25 mouse cellular contexts compared by ENCODE assay signal in the genomic region with DNA sequence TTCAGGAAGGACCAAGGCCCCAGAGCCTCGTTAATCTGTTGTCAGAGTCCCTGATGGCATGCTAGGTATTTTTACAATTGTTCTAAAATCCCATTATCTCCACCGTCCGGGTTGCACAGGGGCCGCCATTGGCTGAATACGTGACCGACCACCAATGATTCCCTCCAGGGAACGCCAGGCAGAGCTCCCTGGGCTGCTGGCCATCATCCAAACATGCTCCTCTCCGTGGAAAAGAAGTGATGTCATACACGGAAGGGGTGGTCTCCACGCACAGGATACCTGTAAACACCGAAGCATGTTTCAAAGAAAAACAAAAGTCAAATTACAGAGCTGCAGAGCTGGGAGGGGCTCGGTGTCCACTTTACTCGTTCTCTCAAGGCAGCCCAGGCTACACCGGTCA. TPM values are rescaled to one million over a fixed set of nuclear protein-coding genes. Genes with fewer than 3 reads are reported as not detected.
DNase-seq lines count a peak whose midpoint lies in the region; ATAC-seq lines count a peak whose summit lies in the region.
"Had no signal": no experiment of that assay in that cellular context is flagged by ENCODE, and none has a peak within 500 bp of the region (broad histone marks: within the 10 kb centered on the region; RNA-seq: fewer than 3 reads in every experiment).

No protein-coding gene starts in this region.

- no peak overlapping the region for H3K4me2 ChIP-seq in midbrain, embryonic 15.5 days
- H3K4me2 ChIP-seq: embryonic facial prominence, embryonic 15.5 days; hindbrain, embryonic 14.5 days; limb, embryonic 15.5 days; liver, embryonic 13.5 days; neural tube, embryonic 13.5 days had no signal

- H3K36me3 ChIP-seq in heart, embryonic 10.5 days = no peaks in the 10 kb centered on the region
- no peaks in the 10 kb centered on the region for H3K36me3 ChIP-seq in midbrain, embryonic 10.5 days
- H3K36me3 ChIP-seq in midbrain, embryonic 15.5 days (replicated peaks) = no peaks in the 10 kb centered on the region
- H3K36me3 ChIP-seq: embryonic facial prominence, embryonic 10.5 days; embryonic facial prominence, embryonic 15.5 days; limb, embryonic 10.5 days; limb, embryonic 15.5 days; liver, embryonic 13.5 days; neural tube, embryonic 13.5 days had no signal

- peaks cover 34% of the 10 kb centered on the region for H3K4me1 ChIP-seq in heart, embryonic 10.5 days
- peaks cover 16% of the 10 kb centered on the region for H3K4me1 ChIP-seq in midbrain, embryonic 10.5 days
- no peaks in the 10 kb centered on the region for H3K4me1 ChIP-seq in midbrain, embryonic 15.5 days
- H3K4me1 ChIP-seq: liver, embryonic 13.5 days had no signal

- H3K4me3 ChIP-seq in heart, embryonic 10.5 days = no peak overlapping the region
- H3K4me3 ChIP-seq in midbrain, embryonic 10.5 days = no peak overlapping the region
- no peak overlapping the region for H3K4me3 ChIP-seq in midbrain, embryonic 15.5 days
- H3K4me3 ChIP-seq: embryonic facial prominence, embryonic 10.5 days; embryonic facial prominence, embryonic 15.5 days; limb, embryonic 10.5 days; limb, embryonic 15.5 days; liver, embryonic 13.5 days; neural tube, embryonic 13.5 days had no signal

- no peaks in the 10 kb centered on the region for H3K27me3 ChIP-seq in heart, embryonic 10.5 days (ENCODE audit: insufficient read depth, poor library complexity, severe bottlenecking)
- H3K27me3 ChIP-seq in midbrain, embryonic 10.5 days (ENCODE audit: low read depth, poor library complexity, severe bottlenecking) = no peaks in the 10 kb centered on the region
- no peaks in the 10 kb centered on the region for H3K27me3 ChIP-seq in midbrain, embryonic 15.5 days (replicated peaks)
- H3K27me3 ChIP-seq: embryonic facial prominence, embryonic 15.5 days; limb, embryonic 15.5 days; liver, embryonic 13.5 days; neural tube, embryonic 13.5 days had no signal

- DNase-seq in heart, adult 11 months = peak; percentile 93
- DNase-seq in heart, postnatal 14 days = no peak
- DNase-seq in heart, postnatal 4 days = peak; percentile 50
- DNase-seq in heart, embryonic 10.5 days (ENCODE audit: low spot score) = no peak
- DNase-seq in midbrain, embryonic 10.5 days (ENCODE audit: low spot score) = no peak
- DNase-seq in adrenal gland, adult (ENCODE audit: inconsistent age in 2 of 2, low spot score in 1 of 2) = no peak
- DNase-seq: cerebellum, adult 8-10 months; cerebellum, postnatal 25 days; gastrocnemius, postnatal 36 days; kidney, adult 9 months; kidney, postnatal 10 days; layer of hippocampus, adult 9-11 months; liver, embryonic 13.5 days; lung, adult 18-20 months; thymus, postnatal 14 days had no signal

- H3K9ac ChIP-seq in midbrain, embryonic 15.5 days = no peak overlapping the region
- H3K9ac ChIP-seq: embryonic facial prominence, embryonic 15.5 days; hindbrain, embryonic 14.5 days; limb, embryonic 15.5 days; liver, embryonic 13.5 days; neural tube, embryonic 13.5 days had no signal

- ATAC-seq in midbrain, embryonic 15.5 days (replicated peaks) = no peak
- ATAC-seq: CD4-positive, CD25-positive, alpha-beta regulatory T cell, adult 4 months; forebrain, embryonic 14.5 days; lung, postnatal 0 days had no signal

- H3K27ac ChIP-seq in heart, embryonic 10.5 days = no peak overlapping the region
- H3K27ac ChIP-seq in midbrain, embryonic 10.5 days (replicated peaks) = peak overlapping the region; percentile 23; the same call in 1 of the 2 replicates
- no peak overlapping the region for H3K27ac ChIP-seq in midbrain, embryonic 15.5 days
- H3K27ac ChIP-seq: embryonic facial prominence, embryonic 15.5 days; hindbrain, embryonic 14.5 days; limb, embryonic 10.5 days; limb, embryonic 15.5 days; liver, embryonic 13.5 days; neural tube, embryonic 13.5 days had no signal

- no peaks in the 10 kb centered on the region for H3K9me3 ChIP-seq in heart, embryonic 10.5 days
- no peaks in the 10 kb centered on the region for H3K9me3 ChIP-seq in midbrain, embryonic 10.5 days (replicated peaks)
- H3K9me3 ChIP-seq in midbrain, embryonic 15.5 days = no peaks in the 10 kb centered on the region
- H3K9me3 ChIP-seq: embryonic facial prominence, embryonic 10.5 days; embryonic facial prominence, embryonic 15.5 days; limb, embryonic 10.5 days; limb, embryonic 15.5 days; liver, embryonic 13.5 days; neural tube, embryonic 13.5 days had no signal

- intact Hi-C loops in heart, postnatal 14 days (cut with DNase I) = no loop called here

- 65% methylated on average over 14 of the region's 14 CpGs for WGBS in heart, embryonic 10.5 days
- WGBS in midbrain, embryonic 10.5 days = 68% methylated on average over 14 of the region's 14 CpGs
- 49% methylated on average over 14 of the region's 14 CpGs for WGBS in midbrain, embryonic 15.5 days

RNA-seq across cellular contexts. Expression of gene Amotl2, which starts 39.9 kb away (rescaled TPM):
- total RNA-seq in heart, postnatal 14 days (2021) = 10 to 100 TPM; 61.6 to 64.6 TPM
- total RNA-seq in heart, postnatal 4 days (2021) = 10 to 100 TPM; 90.0 to 91.6 TPM
- polyA plus RNA-seq in heart, embryonic 10.5 days (2016; fragmentation: Nextera tagmentation; extraction: Ambion mirVana) = 52.5 and 54.8 TPM in 2 replicates
- 60.3 and 71.1 TPM in 2 replicates for polyA plus RNA-seq in midbrain, embryonic 10.5 days (2016; fragmentation: Nextera tagmentation; extraction: Ambion mirVana)
- polyA plus RNA-seq in midbrain, embryonic 15.5 days (2015; fragmentation: Nextera tagmentation; extraction: Ambion mirVana) = 83.4 and 90.5 TPM in 2 replicates
- polyA plus RNA-seq: CD4-positive, CD25-positive, alpha-beta regulatory T cell, adult 4 months had no signal

Comparison
In these comparisons a context has a peak if more than half of its experiments do, and no peak if none do; other contexts are left out.
1. DNase-seq: peak in heart, adult 11 months (single experiment) and heart, postnatal 4 days (single experiment); none in heart, postnatal 14 days (0 of 2), heart, embryonic 10.5 days (single experiment), midbrain, embryonic 10.5 days (single experiment) and adrenal gland, adult (0 of 2).